9 mouse cellular contexts compared by ENCODE assay signal in genomic region chr5:128522667-128523066, GRCm38 (mm10).
DNase-seq lines count a peak whose midpoint lies in the region; ATAC-seq and TF ChIP-seq lines count a peak whose summit lies in the region.
"Had no signal": no experiment of that assay in that cellular context is flagged by ENCODE, and none has a peak within 500 bp of the region (broad histone marks: within the 10 kb centered on the region; RNA-seq: fewer than 3 reads in every experiment).

No protein-coding gene starts in this region.

- H3K27me3 ChIP-seq in megakaryocyte, embryonic 14.5 days (replicated peaks), result no peaks in the 10 kb centered on the region
- H3K27me3 ChIP-seq in kidney, postnatal 0 days (ENCODE audit: insufficient read depth, low read length), result no peaks in the 10 kb centered on the region
- no peaks in the 10 kb centered on the region for H3K27me3 ChIP-seq in midbrain, postnatal 0 days (ENCODE audit: insufficient read depth, low read length)

- H3K36me3 ChIP-seq in megakaryocyte, embryonic 14.5 days (replicated peaks; ENCODE audit: low read length), result no peaks in the 10 kb centered on the region
- H3K36me3 ChIP-seq in kidney, postnatal 0 days (ENCODE audit: insufficient read depth, low read length), result no peaks in the 10 kb centered on the region
- H3K36me3 ChIP-seq in midbrain, postnatal 0 days (ENCODE audit: insufficient read depth, low read length), result no peaks in the 10 kb centered on the region
- H3K36me3 ChIP-seq: heart, embryonic 13.5 days had no signal

- ATAC-seq in cerebellum, adult (ENCODE audit: insufficient number of reproducible peaks, low FRiP score, low TSS enrichment), result no peak
- ATAC-seq in megakaryocyte, adult 5-6 weeks (ENCODE audit: poor library complexity, severe bottlenecking), result no peak
- no peak for ATAC-seq in kidney, postnatal 0 days (replicated peaks; ENCODE audit: low FRiP score, low read depth)
- no peak for ATAC-seq in midbrain, postnatal 0 days (ENCODE audit: low FRiP score)

- no peak overlapping the region for H3K27ac ChIP-seq in kidney, postnatal 0 days
- no peak overlapping the region for H3K27ac ChIP-seq in midbrain, postnatal 0 days (ENCODE audit: low read depth, low read length)
- H3K27ac ChIP-seq: heart, embryonic 13.5 days had no signal

- H3K9ac ChIP-seq in kidney, postnatal 0 days (ENCODE audit: low read depth, low read length), result no peak overlapping the region
- H3K9ac ChIP-seq in midbrain, postnatal 0 days (replicated peaks; ENCODE audit: low read length, poor library complexity, severe bottlenecking), result no peak overlapping the region
- H3K9ac ChIP-seq: heart, embryonic 13.5 days had no signal

- WGBS in kidney, postnatal 0 days, result 39% methylated on average over 5 of the region's 5 CpGs
- 36% methylated on average over 5 of the region's 5 CpGs for WGBS in midbrain, postnatal 0 days

- H3K4me2 ChIP-seq in kidney, postnatal 0 days (ENCODE audit: low read length), result no peak overlapping the region
- H3K4me2 ChIP-seq in midbrain, postnatal 0 days (ENCODE audit: low read depth, low read length, poor library complexity, severe bottlenecking), result no peak overlapping the region
- H3K4me2 ChIP-seq: heart, embryonic 13.5 days had no signal

- H3K9me3 ChIP-seq in megakaryocyte, embryonic 14.5 days, result peaks cover 62% of the 10 kb centered on the region
- H3K9me3 ChIP-seq in kidney, postnatal 0 days (replicated peaks; ENCODE audit: low read length), result no peaks in the 10 kb centered on the region
- no peaks in the 10 kb centered on the region for H3K9me3 ChIP-seq in midbrain, postnatal 0 days (ENCODE audit: low read length)
- H3K9me3 ChIP-seq: heart, embryonic 13.5 days had no signal

- peak overlapping the region; percentile 19 for H3K4me3 ChIP-seq in megakaryocyte, embryonic 14.5 days (replicated peaks)
- no peak overlapping the region for H3K4me3 ChIP-seq in kidney, postnatal 0 days (replicated peaks; ENCODE audit: low read depth, low read length)
- no peak overlapping the region for H3K4me3 ChIP-seq in midbrain, postnatal 0 days (ENCODE audit: low read depth, low read length)
- H3K4me3 ChIP-seq: heart, embryonic 13.5 days had no signal

- H3K4me1 ChIP-seq in megakaryocyte, embryonic 14.5 days, result no peaks in the 10 kb centered on the region
- H3K4me1 ChIP-seq in kidney, postnatal 0 days (replicated peaks; ENCODE audit: insufficient read depth, low read length), result no peaks in the 10 kb centered on the region
- H3K4me1 ChIP-seq in midbrain, postnatal 0 days (ENCODE audit: insufficient read depth, low read length), result 0 out of 2 replicates have a peak, but pooled peaks cover 6% of the 10 kb centered on the region

- peak; percentile 85 for TF ChIP-seq CTCF in kidney, postnatal 0 days (IDR thresholded peaks at IDR 0.05; ENCODE audit: low read depth)
- TF ChIP-seq CTCF in midbrain, postnatal 0 days (IDR thresholded peaks at IDR 0.05), result peak; percentile 95

- peak; percentile 39 to 67 for DNase-seq in cerebellum, postnatal 4 days (ENCODE audit: low spot score in 2 of 2)
- DNase-seq in adrenal gland, postnatal 25 days, result peak; percentile 39
- peak; percentile 70 for DNase-seq in kidney, postnatal 0 days (ENCODE audit: low spot score)
- DNase-seq in midbrain, postnatal 0 days (ENCODE audit: low spot score), result peak; percentile 87
- no peak for DNase-seq in c-Kit-positive CD71-positive TER-119-positive erythroid progenitor cells, embryonic 14.5 days (ENCODE audit: low spot score)
